Mouse (Mus musculus): ENCODE results near the gene Manbal.
A peak's percentile ranks its signal among the peaks of the same experiment; 100 is the strongest.

Manbal gene

DNA sequence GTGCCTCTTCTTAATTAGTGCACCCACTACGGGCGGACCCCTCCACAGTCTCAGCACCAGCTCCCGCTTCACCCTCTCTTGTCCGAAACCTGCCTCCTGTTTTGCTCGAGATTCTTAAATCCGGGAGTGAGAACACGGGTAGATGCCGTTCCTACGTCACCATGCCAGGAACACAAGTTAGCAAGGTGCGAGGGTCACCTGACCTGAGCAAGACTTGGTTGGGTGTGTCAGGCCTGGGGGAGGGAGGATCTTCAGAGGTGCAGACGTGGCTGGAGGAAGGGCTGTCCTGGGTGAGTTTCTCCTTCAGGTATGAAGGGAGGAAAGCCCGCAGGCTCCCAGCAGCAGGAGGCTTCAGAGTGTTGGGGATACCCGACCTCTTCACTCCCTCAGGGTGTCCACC, 50.8 kb downstream of the Manbal start, which contains the start of gene Src:
Src (plus strand) TSS at position 239 of the 400 bp plus-strand sequence.
- no peak for DNase-seq

DNA sequence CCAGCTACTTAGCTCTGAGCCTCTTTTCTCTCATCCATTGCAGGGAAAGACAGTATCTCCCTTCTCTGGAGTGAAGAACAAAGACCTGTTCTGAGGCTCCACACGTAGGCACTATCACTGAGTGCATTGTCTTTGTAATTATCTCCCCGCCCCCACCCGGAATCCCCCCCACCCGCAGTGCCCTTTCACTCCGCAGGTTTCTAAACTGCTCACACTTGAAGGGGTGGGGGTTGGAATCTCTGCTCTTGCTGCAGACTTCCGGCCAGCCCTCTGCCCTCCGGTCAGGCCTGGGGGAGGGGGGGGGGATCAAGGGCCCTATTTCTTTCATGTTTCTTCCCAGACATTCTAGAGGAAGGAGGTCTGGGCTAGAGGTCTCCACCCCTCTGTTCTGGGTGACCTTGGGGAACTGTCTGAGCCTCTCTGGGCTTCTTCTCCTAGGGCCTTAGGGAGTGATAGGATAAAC, 51.2 kb downstream of the Manbal start:
- DNase-seq = no peak

DNA sequence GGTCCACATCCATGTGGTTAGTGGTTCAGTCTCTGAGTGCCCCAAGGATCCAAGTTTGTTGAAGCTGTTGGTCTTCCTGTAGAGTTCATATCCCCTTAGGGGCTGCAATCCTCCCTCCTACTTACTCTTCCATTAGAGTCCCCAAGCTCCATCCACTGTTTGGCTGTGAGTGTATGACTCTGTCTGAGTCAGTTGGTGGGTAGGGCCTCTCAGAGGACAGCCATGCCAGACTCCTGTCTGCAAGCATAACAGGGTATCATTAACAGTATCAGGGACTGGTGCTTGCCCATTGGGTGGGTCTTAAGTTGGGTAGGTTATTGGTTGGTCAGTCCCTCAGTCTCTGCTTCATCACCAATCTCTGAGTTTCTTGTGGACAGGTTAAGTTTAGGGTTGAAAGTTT, 52.1 kb downstream of the Manbal start:
- DNase-seq = no peak

DNA sequence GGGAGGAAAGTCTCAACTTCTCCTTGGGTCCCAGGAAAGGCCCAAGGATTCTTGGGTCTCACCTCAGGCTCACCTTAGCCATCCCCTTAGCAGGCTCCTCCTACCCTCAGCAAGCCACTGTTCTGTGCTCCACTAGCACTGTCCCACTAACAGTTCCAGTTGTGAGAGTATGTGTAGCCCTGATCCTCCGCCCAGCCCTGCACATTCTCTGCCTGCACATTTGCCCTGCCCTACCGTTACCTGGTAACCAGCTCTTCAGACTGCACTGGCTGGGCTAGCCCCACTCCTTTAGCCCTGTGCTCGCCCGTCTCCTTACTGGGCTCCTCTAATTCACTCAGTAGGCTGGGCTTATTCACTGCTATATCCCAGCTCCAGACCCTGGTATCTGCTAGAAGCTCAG, 53.0 kb downstream of the Manbal start:
- no peak for DNase-seq

DNA sequence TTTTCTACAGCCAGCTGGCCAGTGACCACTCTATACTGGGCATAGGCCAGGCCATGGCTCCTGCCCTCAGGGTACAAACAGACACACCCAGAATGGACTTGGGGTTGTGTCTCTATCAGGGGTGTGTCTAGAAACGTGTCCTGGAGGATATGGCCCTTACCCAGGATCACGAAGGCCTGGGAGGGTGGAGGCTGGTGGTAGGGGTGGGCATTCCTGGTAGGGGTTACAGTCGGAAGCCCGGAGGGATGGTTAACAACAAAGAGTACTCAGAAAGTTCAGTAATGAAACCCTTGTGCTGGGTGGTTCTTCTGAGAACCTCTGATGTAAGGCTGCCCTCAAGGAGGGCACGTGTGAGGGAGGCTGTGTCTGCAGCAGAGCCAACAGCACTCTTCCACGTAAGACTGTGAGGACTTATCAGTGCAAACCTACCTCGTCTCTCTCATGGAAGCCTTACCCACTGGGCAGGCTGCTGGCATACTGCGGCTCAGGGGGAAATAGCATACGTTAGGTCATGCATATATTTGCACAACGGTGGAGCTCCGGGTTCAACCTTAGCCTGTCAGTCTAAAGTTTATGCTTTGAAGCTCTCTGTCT, 54.8 kb downstream of the Manbal start:
- DNase-seq = no peak

DNA sequence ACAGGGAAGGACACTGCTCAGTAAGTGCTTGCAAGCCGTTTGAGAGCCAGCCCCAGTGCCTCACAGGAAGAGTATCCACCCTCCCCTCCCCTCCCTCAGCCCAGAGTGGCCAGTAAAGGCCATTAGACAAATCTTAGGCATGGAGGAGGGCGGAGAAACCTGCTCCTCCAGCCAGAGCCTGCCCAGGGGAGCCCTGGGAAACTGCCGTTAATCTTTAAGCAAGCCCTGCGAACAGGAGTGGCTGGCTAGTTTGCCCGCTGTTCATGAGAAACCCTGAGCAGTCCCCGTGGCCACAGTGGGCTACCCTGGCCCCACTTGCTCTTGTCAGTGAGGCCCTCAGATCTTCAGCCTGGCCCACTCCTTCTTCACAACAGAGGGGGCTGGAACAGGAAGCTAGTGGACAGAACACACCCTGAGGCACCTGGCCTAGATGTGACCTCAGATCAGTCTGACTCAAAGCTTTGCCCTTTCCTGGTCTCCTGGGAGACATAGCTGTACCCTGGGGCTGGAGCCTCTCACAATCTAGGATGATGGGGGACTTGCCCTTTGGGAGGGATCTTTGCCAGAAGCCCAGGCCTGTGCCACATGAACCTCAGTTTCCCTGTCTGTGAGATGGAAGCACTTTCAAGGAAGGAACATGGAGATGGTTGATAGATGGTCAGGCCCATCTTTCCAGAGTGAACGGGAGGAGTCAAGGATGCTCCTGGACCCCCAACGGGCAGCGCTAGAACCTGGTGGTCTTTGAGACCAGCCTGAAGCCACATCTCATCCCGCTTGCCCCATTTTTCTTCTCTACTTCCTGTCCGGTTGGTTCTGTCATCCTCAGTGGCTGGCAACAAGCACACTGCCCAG, 55.7 kb downstream of the Manbal start:
- DNase-seq = no peak

DNA sequence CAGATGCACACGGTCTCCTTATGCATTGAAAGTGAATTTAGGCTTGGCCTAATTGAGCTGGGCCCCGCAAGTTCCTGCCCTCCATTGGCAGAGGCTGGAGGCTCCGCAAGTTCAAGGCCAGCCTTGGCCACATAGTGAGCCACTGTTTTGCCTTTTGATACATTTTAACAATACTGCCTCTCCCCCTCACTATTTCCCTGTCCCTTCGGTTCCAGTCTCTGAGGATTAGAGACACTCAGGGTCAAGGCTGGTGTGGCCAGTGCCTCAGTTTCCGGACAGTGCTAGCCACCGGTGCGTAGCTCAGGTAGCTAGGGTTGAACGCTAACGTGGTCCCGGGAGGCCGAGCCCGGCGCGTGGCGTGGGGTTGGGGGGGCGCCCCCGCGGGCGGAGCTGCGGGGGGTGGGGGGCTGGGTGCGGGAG, 56.3 kb downstream of the Manbal start:
- no peak for DNase-seq

DNA sequence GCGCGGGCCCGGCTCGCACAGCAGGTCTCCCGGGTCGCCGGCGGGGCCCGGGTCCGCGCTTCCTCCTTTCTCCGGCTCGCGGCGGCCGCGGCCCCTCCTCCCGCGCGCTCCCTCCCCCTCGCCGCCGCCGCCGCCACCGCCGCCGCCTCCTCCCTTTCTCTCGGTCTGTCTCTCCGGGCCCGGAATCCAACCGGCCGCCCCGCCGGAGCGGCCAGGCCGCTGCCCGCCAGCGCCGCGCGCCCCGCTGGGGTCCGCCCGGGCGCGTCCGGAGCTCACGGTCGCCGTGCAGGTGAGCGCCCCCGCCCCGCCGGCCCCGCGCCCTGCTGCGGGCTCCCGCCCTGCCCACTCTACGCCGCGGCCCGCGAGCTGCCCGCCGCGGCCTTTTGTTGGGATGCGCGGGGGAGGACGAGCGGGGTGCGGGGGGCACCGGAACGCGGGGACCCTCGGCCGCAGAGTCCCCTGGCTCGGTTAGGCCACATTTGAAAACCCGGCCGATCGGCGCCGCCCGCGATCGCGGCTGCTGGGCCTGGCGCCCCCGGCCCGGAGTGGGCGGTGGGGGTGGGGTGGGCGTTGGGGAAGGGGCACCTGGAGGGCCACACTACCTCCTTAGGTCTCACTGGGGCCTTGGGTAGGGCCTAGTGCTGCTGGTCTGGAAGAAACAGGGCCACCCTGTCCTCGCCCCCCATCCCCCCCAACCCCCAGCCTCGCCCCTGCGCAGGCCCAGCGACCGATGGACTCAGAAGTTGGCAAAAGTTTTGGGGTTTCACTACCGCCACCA, 56.9 kb downstream of the Manbal start:
- DNase-seq = no peak

DNA sequence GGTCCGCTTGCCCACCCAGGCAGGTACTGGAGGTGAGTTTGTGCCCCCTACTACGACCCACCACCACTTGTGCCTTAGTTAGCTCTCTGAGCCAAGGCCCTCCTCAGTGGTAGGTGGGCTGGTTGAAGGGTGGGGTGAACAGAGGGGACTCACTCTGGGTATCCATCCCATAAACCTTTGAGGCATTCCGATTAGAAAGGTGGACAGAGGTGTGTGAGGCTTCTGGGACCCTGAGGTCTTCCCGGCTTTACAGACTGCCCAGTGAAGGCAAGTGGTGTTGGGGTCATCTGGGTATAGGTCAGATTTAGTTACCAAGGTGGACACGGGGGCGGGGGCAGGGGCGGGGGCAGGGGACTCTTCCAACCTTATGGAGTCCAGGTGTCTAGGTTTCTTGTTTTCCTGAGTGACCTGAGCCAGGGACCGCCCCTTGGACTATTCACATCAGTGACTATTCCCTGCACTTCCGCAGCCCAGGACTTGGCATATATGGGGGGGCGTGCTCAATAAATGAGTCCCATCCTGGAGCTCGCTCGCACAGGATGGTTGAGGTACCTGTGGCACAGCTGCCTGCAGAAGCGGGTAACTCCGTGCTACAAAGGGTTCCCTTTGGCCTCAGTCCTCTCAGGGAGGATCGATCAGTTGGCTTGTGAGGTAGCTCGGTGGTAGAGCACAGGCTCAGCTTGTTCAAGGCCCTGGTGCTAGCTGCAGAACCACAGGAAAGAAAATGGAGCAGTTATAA, 57.7 kb downstream of the Manbal start:
- DNase-seq = no peak

DNA sequence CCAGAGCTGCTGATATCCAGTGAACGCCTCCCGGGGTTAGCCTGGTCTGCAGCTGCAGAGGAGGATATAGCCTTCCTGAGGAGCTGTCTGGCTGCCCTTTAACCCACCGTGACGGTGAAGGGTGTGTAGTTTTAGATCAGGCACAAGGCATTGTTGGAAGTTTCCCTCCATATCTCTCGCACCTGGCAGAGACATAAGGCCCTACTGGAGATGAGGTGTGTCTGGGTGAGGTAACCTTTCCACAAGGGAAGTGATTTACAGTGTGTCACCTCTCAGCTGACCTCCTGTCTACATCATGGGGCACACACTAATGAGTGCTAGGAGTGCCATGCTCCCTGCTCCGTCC, 58.2 kb downstream of the Manbal start:
- DNase-seq = no peak

DNA sequence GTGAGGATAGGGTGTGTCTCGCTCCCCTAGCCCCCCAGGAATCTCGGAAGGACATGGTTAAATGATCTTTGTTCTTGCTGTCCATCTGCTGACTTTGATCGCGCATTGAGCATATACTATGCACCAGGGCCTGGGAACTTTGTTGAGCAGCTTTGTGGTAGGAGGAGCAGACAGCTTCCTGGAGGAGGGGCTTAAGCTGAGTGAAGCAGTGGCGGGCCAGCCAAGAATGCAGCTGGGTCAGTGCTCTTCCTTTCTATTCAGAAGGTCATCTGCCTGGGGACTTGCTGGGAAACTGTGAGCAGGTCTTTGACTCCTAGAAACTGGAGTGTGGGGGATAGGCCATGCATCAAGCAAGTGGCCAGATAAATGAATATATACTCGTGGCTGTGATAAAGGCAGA, 58.8 kb downstream of the Manbal start:
- DNase-seq = no peak

DNA sequence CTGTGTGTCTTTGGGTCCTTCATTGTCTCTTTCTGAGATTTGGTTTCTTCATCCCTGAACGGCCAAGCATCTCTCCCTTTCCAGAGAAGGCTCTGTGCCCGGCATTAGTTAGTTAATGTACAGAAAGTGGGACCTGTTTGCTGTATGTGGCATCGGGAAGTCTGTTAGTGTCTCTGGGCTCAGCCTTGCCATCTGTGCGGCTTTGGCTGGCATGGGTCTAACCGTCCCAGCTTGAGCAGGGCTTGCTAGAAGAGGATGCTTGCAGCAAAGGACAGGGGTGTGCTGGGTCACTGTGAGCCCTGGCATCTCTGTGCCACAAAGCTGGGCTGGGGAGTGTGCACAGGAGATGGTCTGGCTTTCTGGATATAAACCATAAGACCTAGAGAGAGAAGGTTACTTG, 59.8 kb downstream of the Manbal start:
- no peak for DNase-seq

DNA sequence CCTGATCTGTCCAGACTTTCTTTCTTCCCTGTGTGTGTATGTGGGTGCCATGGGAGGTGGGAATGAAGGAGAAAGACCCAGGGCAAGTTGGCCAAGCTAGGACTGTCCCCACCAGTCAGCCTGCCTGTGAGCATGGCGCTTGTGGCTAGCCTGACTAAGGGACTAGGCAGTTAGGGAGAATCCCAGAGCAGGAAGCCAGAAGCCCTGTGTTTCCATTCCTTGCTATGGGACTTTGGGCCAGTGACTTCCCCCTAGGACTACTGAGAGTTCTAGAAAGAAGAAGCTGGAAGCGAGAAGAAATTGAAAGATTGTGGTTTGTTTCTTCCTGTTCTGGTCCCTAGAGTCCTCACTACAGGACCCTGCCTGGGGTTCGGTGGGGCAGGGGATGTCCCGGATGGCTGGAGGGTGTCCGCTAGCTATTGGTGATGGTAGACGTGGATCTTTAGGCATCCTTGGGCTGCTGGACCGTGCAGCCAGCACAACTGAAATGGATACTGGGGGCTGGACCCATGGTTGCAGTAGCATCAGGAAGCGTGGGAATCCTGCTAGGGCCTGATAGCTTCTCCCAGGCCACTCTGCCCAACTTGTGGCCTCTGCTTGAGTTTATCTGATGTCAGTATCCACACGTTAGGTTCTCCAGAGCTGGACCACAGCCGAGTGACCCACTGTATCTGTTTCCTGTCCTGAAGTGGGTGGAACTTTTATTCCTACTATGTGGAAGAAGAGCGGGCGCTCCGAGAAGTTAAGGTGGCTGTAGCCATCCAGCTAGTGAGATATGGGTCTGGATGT, 61.2 kb downstream of the Manbal start:
- no peak for DNase-seq

DNA sequence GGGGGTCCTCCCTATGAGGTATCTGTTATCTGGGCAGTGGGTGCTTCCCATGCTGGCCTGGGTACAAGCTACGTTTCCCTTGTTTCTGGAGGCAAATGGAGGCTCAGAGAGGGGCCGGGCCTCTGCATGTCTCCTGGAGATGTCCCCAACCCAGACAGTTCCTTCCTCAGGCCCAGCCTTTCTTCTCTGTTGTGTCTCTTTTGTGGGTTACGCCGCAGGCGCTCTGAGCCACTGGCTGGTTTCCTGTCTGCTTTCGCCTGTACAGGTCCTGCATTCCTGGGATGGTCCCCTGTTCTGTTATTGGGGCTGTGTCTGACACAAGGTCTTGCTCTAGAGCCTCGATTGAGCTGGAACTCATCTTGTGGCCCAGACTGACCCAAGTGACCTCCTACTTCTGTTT, 62.3 kb downstream of the Manbal start:
- no peak for DNase-seq

DNA sequence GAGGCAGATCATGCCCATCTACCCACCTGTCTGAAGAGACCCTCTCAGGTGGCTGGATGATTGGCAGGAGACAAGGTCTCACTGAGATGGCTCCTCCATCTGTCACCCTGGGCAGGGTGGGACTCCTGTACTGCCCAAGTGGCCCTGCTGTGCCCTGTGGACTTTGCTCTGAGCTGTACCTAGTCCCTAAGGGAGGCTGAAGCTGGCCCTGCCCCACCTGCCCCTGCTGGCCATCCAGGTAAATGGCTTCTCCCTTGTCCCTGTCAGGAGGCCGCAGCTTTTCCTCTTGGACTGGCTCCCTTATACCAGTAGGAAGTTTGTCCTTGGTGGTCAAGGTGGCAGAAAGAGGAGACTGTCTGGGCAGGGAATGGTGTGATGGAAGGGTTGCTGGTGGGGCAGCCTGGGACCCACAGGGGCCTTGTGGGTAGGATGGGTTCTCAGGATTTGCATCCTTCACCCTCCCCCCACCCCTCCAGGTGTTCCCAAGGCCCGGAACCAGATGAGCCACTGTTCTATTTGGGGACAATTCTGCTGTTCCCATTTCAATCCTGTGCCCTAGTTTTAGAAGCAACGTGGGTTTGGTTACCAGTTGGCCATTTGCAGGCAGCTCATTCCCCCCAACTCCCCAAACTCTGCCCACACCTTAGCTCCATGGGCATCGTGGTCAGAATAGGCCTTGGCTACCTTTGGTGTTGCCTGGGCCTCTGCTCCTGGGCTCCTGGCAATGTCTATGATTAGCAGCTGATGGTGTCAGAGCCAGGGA, 63.5 kb downstream of the Manbal start:
- DNase-seq = no peak

DNA sequence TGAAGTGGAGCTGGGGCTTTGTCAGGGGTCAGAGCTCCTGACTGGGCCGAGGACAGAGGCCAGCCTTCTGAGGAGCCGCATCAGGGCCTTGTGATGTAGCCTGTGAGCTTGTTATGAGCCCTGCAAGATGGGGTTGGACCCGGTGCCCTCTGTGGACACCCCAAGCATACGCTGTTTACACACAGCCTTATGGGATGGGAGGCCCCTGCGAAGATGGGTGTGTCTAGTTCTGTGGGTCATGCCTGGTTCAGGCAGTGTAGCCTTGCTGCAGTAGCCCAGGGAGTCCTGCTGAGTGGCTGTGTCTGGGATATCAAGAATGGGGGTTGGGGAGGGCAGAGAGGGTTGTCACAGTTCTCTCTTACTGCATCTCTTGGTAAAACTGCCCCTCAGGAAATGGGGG, 64.5 kb downstream of the Manbal start:
- no peak for DNase-seq

DNA sequence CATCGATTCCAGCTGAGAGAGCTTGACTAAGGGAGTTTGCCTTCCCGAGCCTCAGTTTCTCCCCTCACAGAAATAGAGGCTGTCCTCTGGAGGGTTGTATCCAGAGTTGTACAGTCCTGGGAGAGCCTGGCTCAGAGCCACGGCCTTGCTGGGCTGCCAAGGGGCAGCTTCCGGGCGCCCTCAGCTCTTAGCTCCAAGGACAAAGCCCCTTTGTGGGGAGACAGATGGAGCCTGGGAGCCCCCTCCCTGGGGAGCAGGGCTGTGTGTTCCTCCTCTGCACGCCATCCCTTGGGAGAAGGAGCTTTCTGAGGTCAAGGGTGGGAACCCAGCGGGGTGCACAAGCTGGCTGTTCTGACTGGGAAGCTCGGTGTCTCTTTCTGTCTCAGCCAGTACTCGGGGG, 65.1 kb downstream of the Manbal start:
- peak; percentile 75 for DNase-seq

DNA sequence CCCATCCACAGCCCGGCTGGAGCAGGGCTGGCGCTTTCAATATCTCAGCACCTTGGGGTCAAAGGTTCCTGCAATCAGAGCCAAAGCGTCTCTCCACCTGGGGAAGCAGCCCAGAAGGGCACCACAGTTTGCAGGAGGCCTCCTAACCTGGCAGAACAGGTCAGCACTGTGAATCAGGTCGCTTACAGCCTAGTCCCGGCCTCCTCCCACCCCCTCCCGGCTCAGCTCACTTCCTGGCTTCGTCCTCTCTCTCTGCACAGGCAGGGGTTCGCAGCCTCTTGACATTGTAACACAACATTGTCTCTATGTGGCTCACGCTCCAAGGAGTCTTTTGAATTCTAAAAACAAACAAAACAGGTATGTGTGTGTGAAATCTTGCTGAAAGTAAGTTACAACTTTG, 66.6 kb downstream of the Manbal start:
- DNase-seq = no peak

DNA sequence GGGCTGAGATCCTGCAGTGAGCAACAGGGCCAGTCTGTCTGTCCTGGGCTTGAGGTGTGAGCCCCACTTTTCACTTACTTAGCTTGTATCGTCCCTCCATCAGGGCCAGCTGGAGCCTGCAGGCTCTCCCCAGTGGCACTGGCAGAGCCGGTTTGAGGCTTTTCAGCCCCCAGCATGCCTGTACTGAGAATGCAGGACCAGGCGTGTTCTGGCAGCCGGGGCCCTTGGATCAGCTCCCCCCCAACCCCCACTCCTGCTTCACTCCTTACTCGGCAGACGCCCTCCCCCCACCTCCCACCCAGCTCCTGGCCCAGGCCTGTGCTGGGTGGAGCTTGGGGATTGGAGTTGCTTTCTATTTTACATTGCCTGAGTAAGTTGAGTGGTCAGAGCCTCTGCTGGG, 67.1 kb downstream of the Manbal start:
- DNase-seq = peak; percentile 87

DNA sequence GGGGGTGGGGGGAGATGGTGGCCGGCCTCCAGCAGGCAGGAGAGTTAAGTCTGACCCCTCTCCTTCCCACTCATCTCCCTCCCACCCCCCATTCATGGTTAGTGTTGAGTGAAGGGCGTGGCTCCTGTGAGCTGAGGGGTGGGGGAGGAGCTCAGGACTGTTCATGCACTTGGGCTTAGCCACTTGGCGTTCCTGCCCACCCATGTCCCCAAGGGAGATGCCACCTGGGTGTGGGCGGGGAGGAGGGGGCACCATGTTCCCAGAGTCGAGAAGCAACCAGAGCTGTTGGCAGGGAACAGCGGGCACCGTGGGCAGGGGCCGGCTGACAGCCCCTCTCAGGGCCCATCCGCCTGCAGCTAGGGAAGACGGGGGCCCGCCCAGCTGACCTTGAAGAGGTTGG, 69.1 kb downstream of the Manbal start:
- peak; percentile 83 for DNase-seq

DNA sequence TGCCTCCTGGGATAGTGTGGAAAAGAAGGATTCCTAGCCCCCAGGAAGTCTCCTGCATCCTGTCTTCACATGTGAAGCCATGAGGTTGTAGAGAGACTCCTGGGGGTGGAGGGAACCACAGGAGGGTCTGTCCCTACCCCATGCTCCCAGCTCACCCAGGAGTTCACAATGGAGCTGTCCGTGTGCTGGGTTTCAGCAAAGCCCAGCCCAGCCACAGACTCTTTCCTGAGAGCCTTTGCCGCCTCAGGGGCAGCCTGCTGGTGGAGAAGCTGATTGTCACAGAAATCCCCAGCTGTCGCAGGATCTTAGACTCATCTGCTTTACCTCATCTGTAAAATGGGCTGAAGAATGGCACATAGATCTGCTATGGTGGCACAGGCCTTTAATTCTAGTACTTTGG, 69.7 kb downstream of the Manbal start:
- DNase-seq = no peak

DNA sequence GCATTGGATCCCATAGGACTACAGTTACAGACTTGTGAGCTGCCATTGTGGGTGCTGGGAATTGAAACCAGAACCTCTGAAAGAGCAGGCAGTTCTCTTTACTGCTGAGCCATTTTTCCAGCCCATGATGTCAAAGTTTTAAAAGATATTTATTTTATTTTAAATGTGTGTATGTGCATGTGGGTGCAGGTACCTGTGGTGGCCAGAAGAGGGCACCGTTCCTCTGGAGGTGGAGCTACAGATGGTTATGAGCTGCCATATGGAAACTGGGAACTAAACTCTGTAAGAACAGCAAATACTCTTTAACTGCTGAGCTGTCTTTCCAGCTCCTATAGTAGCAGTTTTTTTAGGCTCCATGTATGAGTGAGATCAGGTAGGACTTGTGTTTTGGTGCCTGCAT, 74.0 kb downstream of the Manbal start:
- DNase-seq = no peak

All from layer of hippocampus, adult 9-11 months (tissue).